Mouse (Mus musculus) embryonic facial prominence, embryonic 13.5 days (tissue): ENCODE measurements at regions not wholly inside any gene's neighbourhood (a gene's known extent, or its start where the extent isn't known, plus 50 kb on each side); places are given as distances from the start of the nearest gene placed in this dataset.
A peak's percentile ranks its signal among the peaks of the same experiment; 100 is the strongest.

Source experiments
- ATAC-seq: fragments of 200-750 bp; cut with Nextera tagmentation; 2 replicates; pipeline ENCODE4 v1.8.0; 2017; ENCODE audit warnings: low read depth; ENCODE audit not compliant: insufficient number of reproducible peaks, insufficient read depth, low FRiP score, low TSS enrichment
- H3K27ac ChIP-seq: fragments of 300-500 bp; sonication (generic); 2 replicates; pipeline ENCODE4 v1.5.1; 2015; ENCODE audit warnings: moderate library complexity, mild to moderate bottlenecking, inconsistent platforms
- H3K27me3 ChIP-seq: fragments of 300-500 bp; sonication (generic); 2 replicates; pipeline ENCODE4 v1.6.1; 2015; ENCODE audit warnings: mild to moderate bottlenecking, inconsistent platforms
- H3K36me3 ChIP-seq: fragments of 300-500 bp; sonication (generic); 2 replicates; pipeline ENCODE4 v1.6.1; 2015; ENCODE audit warnings: mild to moderate bottlenecking, inconsistent platforms
- H3K4me1 ChIP-seq: fragments of 300-500 bp; sonication (generic); 2 replicates; pipeline ENCODE4 v1.6.1; 2015; ENCODE audit warnings: inconsistent platforms
- H3K4me2 ChIP-seq: fragments of 300-500 bp; sonication (generic); 2 replicates; pipeline ENCODE4 v1.6.1; 2015; ENCODE audit warnings: moderate library complexity, mild to moderate bottlenecking, inconsistent platforms
- H3K4me3 ChIP-seq: fragments of 300-500 bp; sonication (generic); 2 replicates; pipeline ENCODE4 v1.5.1; 2015; ENCODE audit warnings: mild to moderate bottlenecking, inconsistent platforms
- H3K9ac ChIP-seq: fragments of 300-500 bp; sonication (generic); 2 replicates; pipeline ENCODE4 v1.6.1; 2015; ENCODE audit warnings: mild to moderate bottlenecking, inconsistent platforms
- H3K9me3 ChIP-seq: fragments of 300-500 bp; sonication (generic); 2 replicates; pipeline ENCODE4 v1.6.1; 2016; ENCODE audit warnings: inconsistent platforms
- WGBS: fragments of 180-500 bp; shearing (Covaris S2); methylation state at CpG from one replicate; pipeline ENCODE4 v1.1.7; 2015; ENCODE audit warnings: mixed read lengths; 5-methylcytosine and 5-hydroxymethylcytosine counted together

- no peaks in the 10 kb centered on the region for H3K36me3 ChIP-seq
- ATAC-seq = no peak
- peaks cover 9% of the 10 kb centered on the region for H3K4me1 ChIP-seq
- no peak overlapping the region for H3K4me3 ChIP-seq
- peak overlapping the region; percentile 51; the same call in 1 of the 2 replicates for H3K27ac ChIP-seq
- H3K4me2 ChIP-seq = no peak overlapping the region
- no peak overlapping the region for H3K9ac ChIP-seq
- WGBS = 48% methylated on average over 6 of the region's 6 CpGs
- H3K27me3 ChIP-seq = no peaks in the 10 kb centered on the region
- H3K9me3 ChIP-seq = no peaks in the 10 kb centered on the region
These were observed 320.5 kb downstream of the Slc4a3 start for GRCm38 (mm10) chr1:75866556-75866955.

GRCm38 (mm10) chr1:75869414-75869813 lies 323.3 kb downstream of the Slc4a3 start:
- WGBS = 67% methylated on average over 2 of the region's 2 CpGs
- H3K27me3 ChIP-seq = no peaks in the 10 kb centered on the region

GRCm38 (mm10) chr1:75869846-75870245 lies 323.8 kb downstream of the Slc4a3 start:
- Histone ChIP-seq H3K4me2 (no peak overlapping the region), H3K9me3 (no peaks in the 10 kb centered on the region), H3K9ac (no peak overlapping the region), H3K4me3 (no peak overlapping the region), H3K36me3 (no peaks in the 10 kb centered on the region), H3K4me1 (peaks cover 9% of the 10 kb centered on the region), H3K27ac (no peak overlapping the region), H3K27me3 (no peaks in the 10 kb centered on the region)
- ATAC-seq = no peak
- 47% methylated on average over 5 of the region's 5 CpGs for WGBS

More at GRCm38 (mm10) chr1:75869414-75869813, 323.3 kb downstream of the Slc4a3 start:
- Histone ChIP-seq H3K4me3 (no peak overlapping the region), H3K4me2 (no peak overlapping the region), H3K9ac (no peak overlapping the region), H3K36me3 (no peaks in the 10 kb centered on the region), H3K4me1 (peaks cover 9% of the 10 kb centered on the region), H3K9me3 (no peaks in the 10 kb centered on the region), H3K27ac (no peak overlapping the region)
- no peak for ATAC-seq

GRCm38 (mm10) chr1:75873911-75874310 lies 327.8 kb downstream of the Slc4a3 start:
- H3K4me2 ChIP-seq = no peak overlapping the region
- H3K27ac ChIP-seq = no peak overlapping the region
- H3K27me3 ChIP-seq = no peaks in the 10 kb centered on the region
- H3K36me3 ChIP-seq = no peaks in the 10 kb centered on the region
- no peaks in the 10 kb centered on the region for H3K9me3 ChIP-seq
- H3K4me3 ChIP-seq = no peak overlapping the region
- ATAC-seq = no peak
- WGBS = 87% methylated on average over 6 of the region's 6 CpGs
- H3K4me1 ChIP-seq = 0 out of 2 replicates have a peak, but pooled peaks cover 2% of the 10 kb centered on the region
- no peak overlapping the region for H3K9ac ChIP-seq

GRCm38 (mm10) chr1:75877209-75877608 lies 331.1 kb downstream of the Slc4a3 start:
- H3K36me3 ChIP-seq = no peaks in the 10 kb centered on the region
- H3K27ac ChIP-seq = peak overlapping the region; percentile 33; the same call in 1 of the 2 replicates
- no peak overlapping the region for H3K9ac ChIP-seq
- no peak overlapping the region for H3K4me2 ChIP-seq
- 47% methylated on average over 5 of the region's 5 CpGs for WGBS
- no peaks in the 10 kb centered on the region for H3K27me3 ChIP-seq
- ATAC-seq = no peak
- H3K4me1 ChIP-seq = 0 out of 2 replicates have a peak, but pooled peaks cover 2% of the 10 kb centered on the region
- no peaks in the 10 kb centered on the region for H3K9me3 ChIP-seq
- no peak overlapping the region for H3K4me3 ChIP-seq

GRCm38 (mm10) chr1:75885632-75886031 lies 339.6 kb downstream of the Slc4a3 start:
- H3K27me3 ChIP-seq = no peaks in the 10 kb centered on the region
- no peaks in the 10 kb centered on the region for H3K36me3 ChIP-seq
- peaks cover 38% of the 10 kb centered on the region for H3K4me1 ChIP-seq
- ATAC-seq = no peak
- H3K4me2 ChIP-seq = no peak overlapping the region
- no peak overlapping the region for H3K4me3 ChIP-seq
- WGBS = 5% methylated on average over 7 of the region's 7 CpGs
- H3K9ac ChIP-seq = no peak overlapping the region
- no peaks in the 10 kb centered on the region for H3K9me3 ChIP-seq
- no peak overlapping the region for H3K27ac ChIP-seq

- Histone ChIP-seq H3K36me3 (no peaks in the 10 kb centered on the region), H3K4me2 (no peak overlapping the region), H3K9me3 (no peaks in the 10 kb centered on the region), H3K4me1 (peaks cover 46% of the 10 kb centered on the region), H3K4me3 (no peak overlapping the region), H3K27me3 (no peaks in the 10 kb centered on the region), H3K27ac (no peak overlapping the region; the same call in 1 of the 2 replicates), H3K9ac (no peak overlapping the region)
- WGBS = 15% methylated on average over 9 of the region's 9 CpGs
- ATAC-seq = no peak
These were observed 342.6 kb downstream of the Slc4a3 start for GRCm38 (mm10) chr1:75888499-75889208.

GRCm38 (mm10) chr1:75889847-75890591 lies 344.0 kb downstream of the Slc4a3 start:
- H3K4me1 ChIP-seq = peaks cover 35% of the 10 kb centered on the region
- 50% methylated on average over 4 of the region's 4 CpGs for WGBS
- ATAC-seq = no peak
- H3K27me3 ChIP-seq = no peaks in the 10 kb centered on the region
- H3K9me3 ChIP-seq = no peaks in the 10 kb centered on the region
- H3K4me3 ChIP-seq = no peak overlapping the region
- H3K36me3 ChIP-seq = no peaks in the 10 kb centered on the region
- no peak overlapping the region for H3K9ac ChIP-seq
- H3K4me2 ChIP-seq = no peak overlapping the region
- no peak overlapping the region; the same call in 1 of the 2 replicates for H3K27ac ChIP-seq

GRCm38 (mm10) chr1:75890636-75891276 lies 344.7 kb downstream of the Slc4a3 start:
- no peaks in the 10 kb centered on the region for H3K9me3 ChIP-seq
- H3K9ac ChIP-seq = no peak overlapping the region
- H3K27me3 ChIP-seq = no peaks in the 10 kb centered on the region
- no peak for ATAC-seq
- H3K4me2 ChIP-seq = no peak overlapping the region
- H3K36me3 ChIP-seq = no peaks in the 10 kb centered on the region
- peaks cover 30% of the 10 kb centered on the region for H3K4me1 ChIP-seq
- no peak overlapping the region for H3K4me3 ChIP-seq
- 55% methylated on average over 10 of the region's 10 CpGs for WGBS
- H3K27ac ChIP-seq = no peak overlapping the region

- WGBS = 94% methylated on average over 1 of the region's 1 CpGs
- no peaks in the 10 kb centered on the region for H3K36me3 ChIP-seq
- H3K27me3 ChIP-seq = no peaks in the 10 kb centered on the region
- no peak for ATAC-seq
- H3K4me2 ChIP-seq = no peak overlapping the region
- no peak overlapping the region for H3K27ac ChIP-seq
- H3K9ac ChIP-seq = no peak overlapping the region
- no peak overlapping the region for H3K4me3 ChIP-seq
- 0 out of 2 replicates have a peak, but pooled peaks cover 4% of the 10 kb centered on the region for H3K9me3 ChIP-seq
- H3K4me1 ChIP-seq = 0 out of 2 replicates have a peak, but pooled peaks cover 8% of the 10 kb centered on the region
These were observed 349.5 kb downstream of the Slc4a3 start for GRCm38 (mm10) chr1:75895550-75895949.

- Histone ChIP-seq H3K4me1 (0 out of 2 replicates have a peak, but pooled peaks cover 4% of the 10 kb centered on the region), H3K27me3 (no peaks in the 10 kb centered on the region), H3K4me3 (no peak overlapping the region), H3K9me3 (0 out of 2 replicates have a peak, but pooled peaks cover 1% of the 10 kb centered on the region), H3K9ac (no peak overlapping the region), H3K4me2 (no peak overlapping the region), H3K36me3 (no peaks in the 10 kb centered on the region), H3K27ac (no peak overlapping the region)
- no peak for ATAC-seq
- 36% methylated on average over 1 of the region's 1 CpGs for WGBS
These were observed 355.1 kb downstream of the Slc4a3 start for GRCm38 (mm10) chr1:75901146-75901545.
